Mouse (Mus musculus) v-Abl transformed pro-B cells (cell line): ENCODE data around the gene Hoxc5.

ENCODE experiments used
- in situ Hi-C, 2 experiments: fragments of 400-800 bp; cut with MboI; formaldehyde crosslinking; loops; one replicate each; pipeline ENCODE4 v1.15.1; 2025; ENCODE audit not compliant: unreplicated experiment in 2 of 2

Hoxc5 gene

DNA sequence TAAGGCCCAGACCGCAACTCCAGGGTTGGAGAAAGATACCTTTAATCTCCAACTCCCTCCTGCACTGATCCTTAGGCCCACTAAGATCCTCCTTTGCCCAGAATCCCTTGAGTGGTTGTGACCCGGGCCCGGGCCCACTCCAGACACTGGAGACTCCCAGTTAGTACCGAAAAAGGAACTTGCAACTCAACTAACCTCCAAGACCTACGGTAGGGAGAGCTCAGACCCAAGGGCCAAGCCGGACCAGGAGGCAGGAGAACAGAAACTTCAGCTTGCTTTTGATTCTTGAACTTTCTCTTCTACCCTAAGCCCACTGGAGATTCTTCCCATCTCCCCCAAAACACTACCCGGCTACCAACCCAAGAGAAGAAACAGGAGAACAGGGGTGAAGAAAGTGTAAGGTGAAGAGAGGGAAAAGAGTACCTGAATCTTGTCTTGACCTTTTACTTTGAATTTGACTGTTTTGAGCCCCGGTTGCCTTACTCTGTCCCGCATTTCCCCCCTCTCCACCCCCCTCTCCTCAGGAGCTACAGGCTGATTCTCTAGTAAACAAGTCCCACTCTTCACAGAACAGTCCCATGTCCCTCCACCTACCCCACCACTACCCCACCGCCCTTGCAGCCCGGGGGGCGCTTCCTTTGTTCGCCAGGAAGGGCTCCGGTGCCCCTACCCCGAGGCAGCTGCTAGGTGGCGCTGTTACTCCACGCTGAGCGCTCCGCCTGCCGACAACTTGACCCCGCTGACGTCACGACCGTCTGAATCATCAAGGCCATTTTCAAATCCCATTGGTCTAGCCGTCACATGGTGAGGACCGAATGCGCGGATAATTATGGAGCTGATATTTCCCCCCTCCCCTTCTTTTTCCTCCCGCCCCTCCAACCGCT is 1.1 kb upstream of the Hoxc5 start:
- in situ Hi-C loops, result loop anchor here in 1 of 2 experiments (10.0 kb wide), 1 partner anchor 201 kb away; no protein-coding TSS in a partner anchor

- in situ Hi-C loops, result loop anchor here in 1 of 2 experiments (10.0 kb wide), 1 partner anchor 202 kb away; no protein-coding TSS in a partner anchor
Measured at GRCm38 (mm10) chr15:102966776-102967311, 399 bp upstream of the Hoxc5 start, which contains the start of gene Hoxc10. Gene Hoxc10 (plus strand): TSS chr15:102966796.

GRCm38 (mm10) chr15:102967511-102968397 is 511 bp downstream of the Hoxc5 start:
- in situ Hi-C loops, result loop anchor here in 1 of 2 experiments (10.0 kb wide), 1 partner anchor 203 kb away; no protein-coding TSS in a partner anchor

GRCm38 (mm10) chr15:102969296-102969695 is 2.1 kb downstream of the Hoxc5 start:
- in situ Hi-C loops, result loop anchor here in 1 of 2 experiments (10.0 kb wide), 1 partner anchor 204 kb away; no protein-coding TSS in a partner anchor

DNA sequence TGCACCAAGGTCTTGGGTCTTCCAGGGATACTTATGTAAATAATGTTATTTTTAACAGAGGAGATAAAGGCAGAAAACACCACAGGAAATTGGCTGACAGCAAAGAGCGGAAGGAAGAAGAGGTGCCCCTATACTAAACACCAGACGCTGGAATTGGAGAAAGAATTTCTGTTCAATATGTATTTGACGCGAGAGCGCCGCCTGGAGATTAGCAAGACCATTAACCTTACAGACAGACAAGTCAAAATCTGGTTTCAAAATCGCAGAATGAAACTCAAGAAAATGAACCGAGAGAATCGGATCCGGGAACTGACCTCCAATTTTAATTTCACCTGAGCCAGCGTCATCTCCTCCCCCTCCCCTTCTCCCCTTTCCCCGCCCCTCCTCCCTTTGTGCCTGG is 3.5 kb downstream of the Hoxc5 start:
- in situ Hi-C loops, result no loop called here

GRCm38 (mm10) chr15:102972254-102972653 is 5.0 kb downstream of the Hoxc5 start:
- in situ Hi-C loops, result no loop called here

- in situ Hi-C loops, result no loop called here
Measured at GRCm38 (mm10) chr15:102972753-102973152, 5.5 kb downstream of the Hoxc5 start.

- in situ Hi-C loops, result no loop called here
Measured at GRCm38 (mm10) chr15:102975034-102975433, 7.8 kb downstream of the Hoxc5 start.

- in situ Hi-C loops, result no loop called here
Measured at GRCm38 (mm10) chr15:102975688-102976111, 8.5 kb downstream of the Hoxc5 start.

DNA sequence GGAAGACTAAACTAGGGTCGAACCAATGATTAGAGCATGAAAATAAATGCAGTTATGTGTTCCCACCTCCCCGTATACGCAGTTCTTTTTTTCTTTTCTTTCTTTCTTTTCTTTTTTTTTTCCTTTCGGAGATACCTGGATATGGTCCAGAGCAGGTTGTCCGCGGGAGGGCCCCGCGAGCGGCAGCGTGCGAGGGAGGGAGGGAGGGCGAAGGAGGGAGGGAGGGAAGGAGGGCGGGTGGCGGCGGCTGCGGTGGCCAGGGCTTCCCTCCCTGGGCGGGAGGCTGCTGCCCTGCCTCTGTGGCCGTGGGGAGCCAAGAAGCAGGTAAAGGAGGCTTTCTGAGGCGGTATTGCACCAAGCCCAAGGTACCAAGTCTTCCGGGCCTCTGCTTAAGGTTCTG is 8.9 kb downstream of the Hoxc5 start, which contains the start of gene Hoxc9:
Gene Hoxc9 (plus strand): TSS at position 269 of the 400 bp plus-strand sequence.
- in situ Hi-C loops, result no loop called here

- in situ Hi-C loops, result no loop called here
Measured at GRCm38 (mm10) chr15:102976631-102977422, 9.6 kb downstream of the Hoxc5 start.

DNA sequence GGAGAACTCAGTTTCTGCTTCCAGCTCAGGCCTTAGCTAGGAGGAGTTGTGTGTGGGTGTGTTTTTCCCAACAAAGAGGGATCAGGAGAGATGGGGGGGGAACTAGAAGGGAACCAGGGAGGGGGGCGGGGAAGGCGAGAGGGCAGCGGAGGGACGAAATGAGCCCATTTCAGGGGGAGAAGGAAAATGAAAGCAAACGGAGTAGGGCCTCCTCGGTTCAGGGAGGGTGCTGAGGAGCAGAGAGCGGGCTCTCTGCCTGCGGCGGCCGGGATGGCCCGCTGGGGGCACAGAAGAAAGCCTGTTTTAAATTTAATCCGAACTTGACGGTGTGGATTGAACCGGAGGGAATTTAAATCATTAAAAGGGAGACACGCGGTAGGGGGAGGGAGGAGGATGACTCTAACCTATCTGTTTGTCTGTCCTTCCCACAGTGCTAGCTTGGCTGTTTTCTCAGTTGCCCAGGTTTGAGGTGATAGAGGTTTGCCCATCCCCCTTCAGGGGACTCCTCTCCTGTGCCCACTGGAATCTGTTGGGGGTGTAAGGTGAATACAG is 10.3 kb downstream of the Hoxc5 start:
- in situ Hi-C loops, result no loop called here

- in situ Hi-C loops, result no loop called here
Measured at GRCm38 (mm10) chr15:102978615-102979515, 11.6 kb downstream of the Hoxc5 start.

DNA sequence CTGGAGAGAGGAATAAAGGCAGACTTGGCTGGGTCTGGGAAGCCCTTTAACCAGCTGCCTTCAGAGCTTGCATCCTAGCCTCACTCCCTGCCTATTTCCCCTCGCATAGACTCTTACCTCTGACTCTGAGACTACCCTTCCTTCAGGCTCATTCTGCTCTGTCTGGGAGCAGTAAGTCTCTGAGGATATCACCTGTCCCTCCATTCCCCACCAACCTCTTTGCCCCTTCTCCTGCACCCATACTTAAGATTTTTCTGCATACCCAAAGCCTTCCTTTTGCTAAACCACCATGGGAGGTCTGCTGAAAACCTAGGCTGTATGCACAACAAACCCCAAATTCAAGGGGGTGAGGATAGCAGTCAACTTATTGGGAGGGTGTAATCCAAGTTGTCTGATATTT is 12.7 kb downstream of the Hoxc5 start:
- in situ Hi-C loops, result loop anchor here (10.0 kb wide), 2 partner anchors 335 to 365 kb away; partner anchors contain the start of genes Gpr84 (in 2 of the 2) and Zfp385a (in 1 of the 2)

GRCm38 (mm10) chr15:102980352-102980751 is 13.1 kb downstream of the Hoxc5 start:
- in situ Hi-C loops, result loop anchor here (10.0 kb wide), 2 partner anchors 334 to 364 kb away; partner anchors contain the start of genes Gpr84 (in 2 of the 2) and Zfp385a (in 1 of the 2)

DNA sequence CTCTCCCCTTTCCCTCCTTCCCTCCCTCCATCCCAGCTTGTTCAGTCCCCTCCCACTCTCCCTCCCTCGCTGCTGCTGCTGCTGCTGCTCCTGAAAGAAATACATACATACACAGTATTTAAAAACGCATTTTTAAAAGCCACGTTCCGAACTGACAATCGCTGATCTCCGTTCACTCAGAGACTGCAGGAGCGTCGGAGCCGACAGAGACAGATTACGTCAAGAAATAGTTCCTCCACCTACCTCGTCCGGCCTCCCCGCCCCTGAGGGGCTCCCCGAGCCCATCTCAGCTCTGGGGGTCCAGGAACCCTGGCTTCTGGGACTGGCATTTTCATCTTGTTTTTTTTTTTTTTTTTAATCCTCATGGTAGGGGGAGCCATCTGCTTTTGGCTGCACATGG is 13.7 kb downstream of the Hoxc5 start:
- in situ Hi-C loops, result loop anchor here (10.0 kb wide), 2 partner anchors 334 to 364 kb away; partner anchors contain the start of genes Gpr84 (in 2 of the 2) and Zfp385a (in 1 of the 2)

DNA sequence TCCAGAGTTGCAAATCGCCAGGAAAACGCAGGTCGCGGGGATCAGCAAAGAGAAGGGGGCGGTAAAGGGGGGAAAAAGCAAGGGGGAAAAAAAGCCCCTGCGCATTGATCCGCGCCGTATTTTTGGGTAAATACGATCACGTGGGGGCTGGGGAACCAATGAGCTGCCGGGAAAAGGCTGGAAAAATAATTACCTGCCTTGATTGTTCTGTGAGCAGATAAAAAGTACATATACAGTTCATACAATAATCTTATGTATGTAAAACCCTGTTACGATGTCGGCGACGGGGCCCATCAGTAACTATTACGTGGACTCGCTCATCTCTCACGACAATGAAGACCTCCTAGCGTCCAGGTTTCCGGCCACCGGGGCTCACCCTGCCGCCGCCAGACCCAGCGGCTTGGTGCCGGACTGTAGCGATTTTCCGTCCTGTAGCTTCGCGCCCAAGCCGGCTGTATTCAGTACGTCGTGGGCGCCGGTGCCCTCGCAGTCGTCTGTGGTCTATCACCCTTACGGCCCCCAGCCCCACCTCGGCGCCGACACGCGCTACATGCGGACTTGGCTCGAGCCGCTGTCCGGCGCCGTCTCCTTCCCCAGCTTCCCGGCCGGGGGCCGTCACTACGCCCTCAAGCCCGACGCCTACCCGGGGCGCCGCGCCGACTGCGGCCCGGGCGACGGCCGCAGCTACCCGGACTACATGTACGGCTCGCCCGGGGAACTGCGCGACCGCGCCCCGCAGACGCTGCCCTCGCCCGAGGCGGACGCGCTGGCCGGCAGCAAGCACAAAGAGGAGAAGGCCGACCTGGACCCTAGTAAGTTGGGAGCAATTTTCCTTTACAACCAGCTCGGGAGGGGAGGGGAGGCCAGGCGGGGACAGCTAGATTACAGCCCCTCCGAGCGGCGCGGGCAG is 14.4 kb downstream of the Hoxc5 start:
- in situ Hi-C loops, result loop anchor here (10.0 kb wide), 2 partner anchors 333 to 363 kb away; partner anchors contain the start of genes Gpr84 (in 2 of the 2) and Zfp385a (in 1 of the 2)
